Mouse (Mus musculus) thymus, adult 2 months (tissue): ENCODE data around the gene Ralb. TPM values are rescaled to one million over a fixed set of nuclear protein-coding genes. Genes with fewer than 3 reads are reported as not detected.
A peak's percentile ranks its signal among the peaks of the same experiment; 100 is the strongest.

ENCODE experiments used
- DNase-seq: peaks from one replicate; pipeline ENCODE4 v3.0.0; 2021
- H3K27ac ChIP-seq: fragments of 200-500 bp; 2 replicates; pipeline ENCODE4 v1.5.1; 2012; ENCODE audit warnings: low read length, control low read depth; ENCODE audit not compliant: control insufficient read depth, insufficient read depth
- H3K27me3 ChIP-seq: fragments of 200-500 bp; 2 replicates; pipeline ENCODE4 v1.6.1; 2012; ENCODE audit warnings: mild to moderate bottlenecking, low read length, moderate library complexity, mixed read lengths; ENCODE audit not compliant: control insufficient read depth, insufficient read depth
- H3K36me3 ChIP-seq: fragments of 200-500 bp; 2 replicates; pipeline ENCODE4 v1.6.1; 2012; ENCODE audit warnings: mild to moderate bottlenecking, low read length, moderate library complexity; ENCODE audit not compliant: control insufficient read depth, insufficient read depth
- H3K4me1 ChIP-seq: fragments of 200-500 bp; replicated peaks from 2 replicates; pipeline ENCODE4 v1.6.1; 2012; ENCODE audit warnings: low read length; ENCODE audit not compliant: control insufficient read depth, insufficient read depth
- H3K4me3 ChIP-seq: fragments of 200-500 bp; 2 replicates; pipeline ENCODE4 v1.5.1; 2012; ENCODE audit warnings: mild to moderate bottlenecking, low read length, control low read depth, moderate library complexity; ENCODE audit not compliant: control insufficient read depth, insufficient read depth
- CTCF ChIP-seq: fragments of 200-500 bp; IDR thresholded peaks from 2 replicates; pipeline ENCODE4 v1.5.1; 2012; ENCODE audit warnings: mild to moderate bottlenecking, control low read depth, low read length, moderate library complexity, borderline replicate concordance; ENCODE audit not compliant: control insufficient read depth, poor library complexity, insufficient read depth; ENCODE audit errors: extremely low read depth
- POLR2A ChIP-seq: fragments of 200-500 bp; IDR thresholded peaks from 2 replicates; pipeline ENCODE4 v1.6.1; 2012; ENCODE audit warnings: mild to moderate bottlenecking, low read length, control low read depth, moderate library complexity; ENCODE audit not compliant: control insufficient read depth, poor library complexity, insufficient read depth; ENCODE audit errors: extremely low read depth
- WGBS: fragments of 180-500 bp; shearing (Covaris S2); methylation state at CpG from one replicate; pipeline ENCODE4 v1.1.7; 2018; 5-methylcytosine and 5-hydroxymethylcytosine counted together
- polyA plus RNA-seq: library from polyadenylated mRNA; depleted of rRNA; stranded (reverse); fragments of >200 nt; gene quantifications from 2 replicates; pipeline ENCODE4 v1.2.3, GENCODE M21; 2012

The Ralb gene
- polyA plus RNA-seq, 1 experiment: 32.4 TPM

- Histone ChIP-seq H3K27me3 (no peaks in the 10 kb centered on the region), H3K36me3 (no peaks in the 10 kb centered on the region), H3K4me1 (peaks cover 50% of the 10 kb centered on the region), H3K27ac (no peak overlapping the region), H3K4me3 (no peak overlapping the region)
- no peak for DNase-seq
- 96% methylated on average over 7 of the region's 7 CpGs for WGBS
- no peak for TF ChIP-seq POLR2A
- TF ChIP-seq CTCF: no peak
Measured at GRCm38 (mm10) chr1:119490765-119491164, 13.8 kb downstream of the Ralb start.

- H3K27me3 ChIP-seq: no peaks in the 10 kb centered on the region
- peak overlapping the region; percentile 95 for H3K27ac ChIP-seq
- no peak for TF ChIP-seq POLR2A
- TF ChIP-seq CTCF: no peak
- 34% methylated on average over 10 of the region's 10 CpGs for WGBS
- H3K4me1 ChIP-seq: peaks cover 51% of the 10 kb centered on the region
- no peak overlapping the region for H3K4me3 ChIP-seq
- H3K36me3 ChIP-seq: no peaks in the 10 kb centered on the region
- DNase-seq: peak; percentile 31
Measured at GRCm38 (mm10) chr1:119487917-119488590, 16.5 kb downstream of the Ralb start.

- no peak for TF ChIP-seq CTCF
- no peak for TF ChIP-seq POLR2A
- DNase-seq: no peak
- WGBS: 89% methylated on average over 2 of the region's 2 CpGs
- H3K27me3 ChIP-seq: no peaks in the 10 kb centered on the region
- no peak overlapping the region for H3K4me3 ChIP-seq
- H3K27ac ChIP-seq: no peak overlapping the region
- peaks cover 38% of the 10 kb centered on the region for H3K4me1 ChIP-seq
- H3K36me3 ChIP-seq: no peaks in the 10 kb centered on the region
Measured at GRCm38 (mm10) chr1:119485825-119486224, 18.8 kb downstream of the Ralb start.

GRCm38 (mm10) chr1:119484457-119484856 is 20.1 kb downstream of the Ralb start:
- Histone ChIP-seq H3K27ac (no peak overlapping the region), H3K27me3 (no peaks in the 10 kb centered on the region), H3K36me3 (no peaks in the 10 kb centered on the region), H3K4me3 (no peak overlapping the region), H3K4me1 (peaks cover 27% of the 10 kb centered on the region)
- WGBS: 87% methylated on average over 3 of the region's 3 CpGs
- TF ChIP-seq POLR2A (no peak), CTCF (no peak)
- peak; percentile 52 for DNase-seq

DNA sequence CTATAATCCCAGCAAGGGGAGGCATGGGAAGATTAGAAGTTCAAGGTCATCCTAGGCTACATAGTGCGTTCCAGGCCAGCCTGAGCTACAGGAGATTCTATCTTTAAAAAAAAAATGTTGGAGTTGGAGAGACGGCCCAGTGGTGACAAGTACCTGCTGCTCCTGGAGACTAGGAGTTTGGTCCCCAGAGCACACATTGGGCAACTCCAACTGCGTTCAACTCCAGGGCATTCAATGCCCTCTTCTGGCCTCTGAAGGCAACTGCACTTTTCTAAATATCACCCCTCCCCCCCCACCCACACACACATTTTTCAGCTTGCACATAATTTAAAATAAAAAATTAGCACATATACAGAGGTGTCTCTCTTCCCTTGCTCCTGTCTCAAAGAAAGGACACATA is 21.7 kb downstream of the Ralb start:
- Histone ChIP-seq H3K36me3 (no peaks in the 10 kb centered on the region), H3K27ac (no peak overlapping the region), H3K27me3 (no peaks in the 10 kb centered on the region), H3K4me3 (no peak overlapping the region), H3K4me1 (peaks cover 20% of the 10 kb centered on the region)
- TF ChIP-seq CTCF: no peak
- no peak for TF ChIP-seq POLR2A
- no peak for DNase-seq
- 74% methylated on average over 3 of the region's 3 CpGs for WGBS

GRCm38 (mm10) chr1:119481205-119481932 is 23.2 kb downstream of the Ralb start:
- Histone ChIP-seq H3K4me3 (no peak overlapping the region), H3K4me1 (peaks cover 17% of the 10 kb centered on the region), H3K27ac (no peak overlapping the region), H3K27me3 (no peaks in the 10 kb centered on the region), H3K36me3 (no peaks in the 10 kb centered on the region)
- TF ChIP-seq CTCF: no peak
- TF ChIP-seq POLR2A: no peak
- WGBS: 97% methylated on average over 7 of the region's 7 CpGs
- no peak for DNase-seq
